Mouse (Mus musculus) heart, postnatal 0 days (tissue): ENCODE measurements around the gene Stk11. TPM values are rescaled to one million over a fixed set of nuclear protein-coding genes. Genes with fewer than 3 reads are reported as not detected.
A peak's percentile ranks its signal among the peaks of the same experiment; 100 is the strongest.

ENCODE experiments used
- ATAC-seq: fragments of 200-750 bp; cut with Nextera tagmentation; 2 replicates; pipeline ENCODE4 v1.8.0; 2017; ENCODE audit warnings: low read depth, moderate number of reproducible peaks, moderate library complexity; ENCODE audit not compliant: insufficient read depth
- DNase-seq: peaks from one replicate; pipeline ENCODE4 v3.0.0-alpha.2; 2016; ENCODE audit warnings: low spot score
- H3K27ac ChIP-seq: fragments of 300-500 bp; sonication (generic); 2 replicates; pipeline ENCODE4 v1.5.1; 2014; ENCODE audit warnings: low read depth, mild to moderate bottlenecking
- H3K27me3 ChIP-seq: fragments of 300-500 bp; sonication (generic); 2 replicates; pipeline ENCODE4 v1.6.1; 2014; ENCODE audit warnings: low read length, mixed read lengths; ENCODE audit not compliant: control insufficient read depth, insufficient read depth
- H3K36me3 ChIP-seq: fragments of 300-500 bp; sonication (generic); replicated peaks from 2 replicates; pipeline ENCODE4 v1.6.1; 2014; ENCODE audit warnings: low read length, mixed read lengths; ENCODE audit not compliant: control insufficient read depth, insufficient read depth
- H3K4me1 ChIP-seq: fragments of 300-500 bp; sonication (generic); 2 replicates; pipeline ENCODE4 v1.6.1; 2014; ENCODE audit warnings: antibody characterized with exemption; ENCODE audit not compliant: control insufficient read depth, insufficient read depth
- H3K4me2 ChIP-seq: fragments of 300-500 bp; sonication (generic); 2 replicates; pipeline ENCODE4 v1.6.1; 2014; ENCODE audit warnings: low read depth, mild to moderate bottlenecking, low read length, moderate library complexity
- H3K4me3 ChIP-seq: fragments of 300-500 bp; sonication (generic); 2 replicates; pipeline ENCODE4 v1.5.1; 2014; ENCODE audit warnings: low read depth, low read length
- H3K9ac ChIP-seq: fragments of 300-500 bp; sonication (generic); replicated peaks from 2 replicates; pipeline ENCODE4 v1.6.1; 2014; ENCODE audit warnings: low read depth, low read length, mixed read lengths
- H3K9me3 ChIP-seq: fragments of 300-500 bp; sonication (generic); replicated peaks from 2 replicates; pipeline ENCODE4 v1.6.1; 2016; ENCODE audit warnings: low read length; ENCODE audit not compliant: control insufficient read depth
- CTCF ChIP-seq: IDR thresholded peaks from 2 replicates; pipeline ENCODE4 v1.5.1; 2016; ENCODE audit warnings: antibody characterized with exemption, control low read depth, low read depth
- EP300 ChIP-seq: IDR thresholded peaks from 2 replicates; pipeline ENCODE4 v1.6.1; 2016; ENCODE audit warnings: antibody characterized with exemption, low read depth
- WGBS: fragments of 180-500 bp; shearing (Covaris S2); extraction: QIAGEN DNeasy Blood & Tissue Kit; methylation state at CpG from one replicate; pipeline ENCODE4 v1.1.7; 2014; 5-methylcytosine and 5-hydroxymethylcytosine counted together
- polyA plus RNA-seq: library from polyadenylated mRNA; unstranded; fragments of >200 nt; fragmentation: Nextera tagmentation; extraction: Ambion mirVana; gene quantifications from 2 replicates; pipeline ENCODE4 v1.2.1, GENCODE M21; 2015
- total RNA-seq: library from RNA; depleted of rRNA; stranded (reverse); fragments of >200 nt; gene quantifications from 2 replicates; pipeline ENCODE4 v1.2.3, GENCODE M21; 2014; ENCODE audit warnings: low replicate concordance

Gene Stk11
- total and polyA plus RNA-seq, 2 experiments from 2014 or later, result 10.8 to 40.3 TPM

GRCm38 (mm10) chr10:80139439-80139775 is 23.8 kb downstream of the Stk11 start:
- H3K36me3 ChIP-seq, result peaks cover 11% of the 10 kb centered on the region
- peaks cover 22% of the 10 kb centered on the region; the same call in 1 of the 2 replicates for H3K27me3 ChIP-seq
- ATAC-seq, result no peak
- peak overlapping the region; percentile 67 for H3K4me3 ChIP-seq
- WGBS, result 1% methylated on average over 7 of the region's 10 CpGs
- TF ChIP-seq CTCF (no peak), EP300 (no peak)
- H3K4me2 ChIP-seq, result peak overlapping the region; percentile 99
- no peaks in the 10 kb centered on the region for H3K9me3 ChIP-seq
- no peak overlapping the region for H3K27ac ChIP-seq
- peaks cover 25% of the 10 kb centered on the region for H3K4me1 ChIP-seq
- DNase-seq, result no peak
- H3K9ac ChIP-seq, result peak overlapping the region; percentile 63

DNA sequence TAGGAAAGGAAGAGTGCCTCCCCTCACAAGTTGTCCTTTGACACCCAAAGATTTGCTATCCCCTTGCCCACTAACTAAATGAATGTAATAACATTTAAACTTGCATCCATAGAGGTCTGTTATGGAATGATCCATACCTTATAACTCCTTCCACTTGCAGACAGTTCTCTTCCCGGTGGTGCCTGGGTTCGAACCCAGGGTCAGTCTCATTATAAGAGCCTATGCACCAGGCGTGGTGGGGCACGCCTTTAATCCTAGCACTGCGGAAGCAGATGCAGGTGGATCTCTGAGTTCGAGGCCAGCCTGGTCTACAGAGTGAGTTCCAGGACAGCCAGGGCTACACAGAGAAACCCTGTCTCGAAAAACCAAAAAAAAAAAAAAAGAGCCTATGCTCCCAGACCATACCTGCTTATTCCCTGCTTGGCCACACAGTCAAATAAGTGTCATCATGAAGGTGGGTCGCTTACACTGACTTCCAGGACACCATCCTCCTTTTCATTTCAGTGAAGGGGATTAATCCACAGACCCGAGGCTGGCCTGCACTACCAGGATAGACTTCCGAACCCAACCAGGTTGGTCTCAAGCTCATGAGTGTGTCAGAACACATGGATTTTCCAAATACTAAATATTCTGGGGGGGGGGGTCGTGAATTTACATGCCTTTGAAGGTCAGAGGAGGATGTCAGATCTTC is 24.5 kb downstream of the Stk11 start:
- Histone ChIP-seq H3K9me3 (no peaks in the 10 kb centered on the region), H3K4me2 (no peak overlapping the region)

GRCm38 (mm10) chr10:80140666-80141035 is 25.0 kb downstream of the Stk11 start, which contains the start of gene Cbarp:
Gene Cbarp, minus strand, starts transcription at chr10:80140835.
- Histone ChIP-seq H3K36me3 (peaks cover 24% of the 10 kb centered on the region), H3K27me3 (peaks cover 22% of the 10 kb centered on the region; the same call in 1 of the 2 replicates), H3K4me1 (peaks cover 27% of the 10 kb centered on the region), H3K9me3 (no peaks in the 10 kb centered on the region), H3K4me2 (peak within 1 kb of the TSS; percentile 99), H3K27ac (peak within 1 kb of the TSS; percentile 81), H3K4me3 (peak within 1 kb of the TSS; percentile 64), H3K9ac (no peak within 1 kb of the TSS; the same call in 1 of the 2 replicates)
- no peak for TF ChIP-seq EP300
- TF ChIP-seq CTCF, result no peak
- no peak for ATAC-seq
- 79% methylated on average over 10 of the region's 10 CpGs for WGBS
- DNase-seq, result no peak

More for the DNA sequence above, 24.5 kb downstream of the Stk11 start:
- ATAC-seq (no peak), DNase-seq (no peak)
- Histone ChIP-seq H3K27me3 (peaks cover 22% of the 10 kb centered on the region; the same call in 1 of the 2 replicates), H3K27ac (no peak overlapping the region), H3K4me1 (peaks cover 25% of the 10 kb centered on the region), H3K9ac (no peak overlapping the region), H3K4me3 (no peak overlapping the region), H3K36me3 (peaks cover 18% of the 10 kb centered on the region)
- no peak for TF ChIP-seq CTCF
- TF ChIP-seq EP300, result no peak
- 71% methylated on average over 11 of the region's 11 CpGs for WGBS

DNA sequence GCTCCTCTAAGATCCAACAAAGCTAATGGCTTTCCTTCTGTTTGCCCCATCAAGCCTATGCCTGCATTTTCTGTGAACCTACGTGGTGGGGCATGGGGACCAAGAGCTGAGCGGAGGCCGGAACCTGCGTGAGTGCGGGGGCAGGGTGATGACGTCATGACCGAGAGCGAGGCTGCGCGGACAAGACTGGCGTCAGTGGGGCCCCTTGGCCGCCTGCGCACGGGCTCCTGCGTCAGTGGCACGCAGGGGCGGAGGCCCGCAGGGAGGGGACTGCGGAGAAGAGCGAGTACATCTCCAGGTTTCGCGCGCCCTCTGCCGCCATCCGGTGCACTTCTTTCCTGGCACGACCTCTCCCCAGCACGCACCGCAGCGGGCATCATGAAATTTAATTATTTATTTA is 25.6 kb downstream of the Stk11 start:
- Histone ChIP-seq H3K4me2 (peak overlapping the region; percentile 60), H3K4me1 (peaks cover 33% of the 10 kb centered on the region), H3K27ac (peak overlapping the region; percentile 81), H3K36me3 (peaks cover 28% of the 10 kb centered on the region), H3K4me3 (peak overlapping the region; percentile 64), H3K9ac (no peak overlapping the region), H3K27me3 (peaks cover 22% of the 10 kb centered on the region; the same call in 1 of the 2 replicates), H3K9me3 (no peaks in the 10 kb centered on the region)
- TF ChIP-seq CTCF, result peak; percentile 64
- 0 out of 2 replicates have a peak, but pooled peaks have one; percentile 66 for TF ChIP-seq EP300
- DNase-seq, result peak; percentile 96
- 0% methylated on average over 26 of the region's 29 CpGs for WGBS
- ATAC-seq, result peak; percentile 78

GRCm38 (mm10) chr10:80141786-80142529 is 26.4 kb downstream of the Stk11 start:
- peak overlapping the region; percentile 92 for H3K27ac ChIP-seq
- WGBS, result under 1% methylated on average over 43 of the region's 43 CpGs
- H3K9ac ChIP-seq, result peak overlapping the region; percentile 88
- H3K4me3 ChIP-seq, result peak overlapping the region; percentile 64
- H3K4me2 ChIP-seq, result peak overlapping the region; percentile 80
- peaks cover 16% of the 10 kb centered on the region; the same call in 1 of the 2 replicates for H3K27me3 ChIP-seq
- ATAC-seq (peak; percentile 83), DNase-seq (peak; percentile 99)
- TF ChIP-seq CTCF (no peak), EP300 (no peak)
- peaks cover 28% of the 10 kb centered on the region for H3K36me3 ChIP-seq
- no peaks in the 10 kb centered on the region for H3K9me3 ChIP-seq
- peaks cover 40% of the 10 kb centered on the region for H3K4me1 ChIP-seq
